Mouse (Mus musculus): Measurements from ENCODE around the gene Rab7b. TPM values are rescaled to one million over a fixed set of nuclear protein-coding genes. Genes with fewer than 3 reads are reported as not detected.

Gene Rab7b
- total and polyA plus RNA-seq, 2 experiments from 2014 or later, result 0.29 to 1.9 TPM

DNA sequence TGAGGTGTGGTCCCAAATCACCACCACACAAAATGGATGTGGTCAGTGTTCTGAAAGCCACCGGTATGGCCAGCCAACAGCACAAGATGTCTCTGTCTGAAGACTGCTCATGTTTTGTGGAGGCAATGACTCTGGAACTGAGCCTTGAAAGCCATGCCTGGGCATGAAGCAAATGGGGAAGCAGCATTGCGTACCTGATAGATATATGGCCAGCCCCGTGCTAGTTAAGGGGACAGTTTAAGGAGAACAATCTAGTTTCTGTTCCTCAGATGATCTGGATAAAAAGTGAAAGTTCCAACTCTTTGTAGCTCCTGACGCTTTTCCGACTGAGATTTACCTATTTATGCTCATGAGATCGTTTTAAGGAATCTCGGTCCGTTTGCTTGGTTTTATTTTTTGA is 17.4 kb upstream of the Rab7b start:
- no peaks in the 10 kb centered on the region for H3K9me3 ChIP-seq (ENCODE audit: low read length)
- 92% methylated on average over 8 of the region's 8 CpGs for WGBS
- no peaks in the 10 kb centered on the region for H3K27me3 ChIP-seq (ENCODE audit: insufficient read depth, low read length)
- no peak for ATAC-seq
- no peak overlapping the region for H3K4me2 ChIP-seq (ENCODE audit: low read depth)
- no peak for TF ChIP-seq CTCF (IDR thresholded peaks at IDR 0.05; ENCODE audit: low read depth)
- no peak overlapping the region for H3K27ac ChIP-seq (ENCODE audit: low read depth, low read length)
- no peak overlapping the region for H3K4me3 ChIP-seq (ENCODE audit: low read depth, low read length)
- no peaks in the 10 kb centered on the region for H3K36me3 ChIP-seq (ENCODE audit: insufficient read depth)
- no peak overlapping the region for H3K9ac ChIP-seq
- H3K4me1 ChIP-seq (ENCODE audit: insufficient read depth), result no peaks in the 10 kb centered on the region
- no peak for DNase-seq

DNA sequence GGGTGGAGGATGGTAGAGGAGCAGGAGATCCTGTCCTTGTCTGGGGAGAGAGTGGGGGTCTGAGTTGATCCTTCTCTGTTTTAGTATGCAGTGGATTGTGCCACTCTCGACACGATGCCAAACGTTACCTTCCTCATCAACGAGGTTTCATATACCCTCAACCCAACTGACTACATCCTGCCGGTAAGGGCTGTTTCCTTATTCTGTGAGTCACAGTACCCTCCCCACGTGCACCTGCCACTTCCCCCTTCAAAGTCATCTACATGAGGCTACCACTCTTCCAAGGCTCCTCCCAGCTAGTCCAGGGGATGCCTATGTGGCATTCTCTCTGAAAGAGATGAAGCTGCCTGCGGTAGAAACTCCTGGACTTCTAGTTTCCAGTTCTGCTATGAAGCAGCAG is 16.1 kb upstream of the Rab7b start:
- Histone ChIP-seq H3K4me1 (ENCODE audit: insufficient read depth) (no peaks in the 10 kb centered on the region), H3K27ac (ENCODE audit: low read depth, low read length) (no peak overlapping the region), H3K9ac (no peak overlapping the region), H3K27me3 (ENCODE audit: insufficient read depth, low read length) (no peaks in the 10 kb centered on the region), H3K36me3 (ENCODE audit: insufficient read depth) (no peaks in the 10 kb centered on the region), H3K4me2 (ENCODE audit: low read depth) (no peak overlapping the region), H3K9me3 (ENCODE audit: low read length) (no peaks in the 10 kb centered on the region), H3K4me3 (ENCODE audit: low read depth, low read length) (no peak overlapping the region)
- ATAC-seq, result no peak
- no peak for TF ChIP-seq CTCF (IDR thresholded peaks at IDR 0.05; ENCODE audit: low read depth)
- 87% methylated on average over 7 of the region's 7 CpGs for WGBS
- DNase-seq, result no peak

DNA sequence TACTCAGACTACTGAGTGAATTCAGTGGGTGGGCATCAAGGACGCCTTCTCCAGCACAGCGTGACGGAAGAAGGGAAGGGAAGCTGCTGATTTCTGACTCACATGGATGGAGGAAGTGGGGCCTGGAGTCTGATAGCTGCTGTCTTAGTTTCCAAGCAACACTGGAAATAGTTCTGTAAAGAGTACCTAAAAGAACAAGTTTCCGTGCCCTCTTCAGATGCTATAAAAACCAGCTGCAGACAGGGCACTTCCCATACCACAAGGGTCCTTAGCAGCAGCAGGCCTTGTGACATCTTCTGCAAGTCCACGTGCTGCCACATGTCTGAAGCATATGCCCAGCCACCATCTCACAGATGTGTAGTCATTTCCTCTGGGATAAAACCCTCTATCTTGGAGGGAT is 8.9 kb upstream of the Rab7b start:
- TF ChIP-seq CTCF (IDR thresholded peaks at IDR 0.05; ENCODE audit: low read depth), result no peak
- WGBS, result 91% methylated on average over 5 of the region's 5 CpGs
- Histone ChIP-seq H3K27me3 (ENCODE audit: insufficient read depth, low read length) (no peaks in the 10 kb centered on the region), H3K4me2 (ENCODE audit: low read depth) (no peak overlapping the region), H3K9me3 (ENCODE audit: low read length) (no peaks in the 10 kb centered on the region), H3K4me1 (ENCODE audit: insufficient read depth) (no peaks in the 10 kb centered on the region), H3K9ac (no peak overlapping the region), H3K36me3 (ENCODE audit: insufficient read depth) (no peaks in the 10 kb centered on the region), H3K4me3 (ENCODE audit: low read depth, low read length) (no peak overlapping the region), H3K27ac (ENCODE audit: low read depth, low read length) (no peak overlapping the region)
- no peak for ATAC-seq
- no peak for DNase-seq

DNA sequence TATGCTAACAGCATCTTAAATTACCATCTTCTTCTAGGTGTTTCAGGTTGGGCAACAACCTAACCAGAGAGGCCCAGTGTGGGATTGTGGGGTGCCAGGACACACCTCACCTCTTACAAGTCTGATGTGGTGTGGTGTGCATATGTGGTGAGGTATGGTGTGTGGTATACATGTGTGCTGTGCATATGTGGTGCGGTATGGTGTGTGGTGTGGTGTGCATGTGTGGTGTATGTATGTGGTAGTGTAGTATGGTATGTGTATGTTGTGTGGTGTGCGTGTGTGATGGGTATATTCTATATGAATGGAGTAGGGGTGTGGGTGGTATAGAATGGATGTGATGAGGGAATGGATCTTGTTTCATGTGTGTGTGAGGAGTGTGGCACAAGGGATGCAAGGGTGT is 756 bp upstream of the Rab7b start:
- Histone ChIP-seq H3K4me1 (ENCODE audit: insufficient read depth) (no peaks in the 10 kb centered on the region), H3K27me3 (ENCODE audit: insufficient read depth, low read length) (no peaks in the 10 kb centered on the region), H3K9ac (no peak overlapping the region), H3K36me3 (ENCODE audit: insufficient read depth) (no peaks in the 10 kb centered on the region), H3K4me2 (ENCODE audit: low read depth) (no peak overlapping the region), H3K9me3 (ENCODE audit: low read length) (no peaks in the 10 kb centered on the region), H3K27ac (ENCODE audit: low read depth, low read length) (no peak overlapping the region), H3K4me3 (ENCODE audit: low read depth, low read length) (no peak overlapping the region)
- 96% methylated on average over 2 of the region's 2 CpGs for WGBS
- no peak for TF ChIP-seq CTCF (IDR thresholded peaks at IDR 0.05; ENCODE audit: low read depth)
- no peak for DNase-seq
- ATAC-seq, result no peak

DNA sequence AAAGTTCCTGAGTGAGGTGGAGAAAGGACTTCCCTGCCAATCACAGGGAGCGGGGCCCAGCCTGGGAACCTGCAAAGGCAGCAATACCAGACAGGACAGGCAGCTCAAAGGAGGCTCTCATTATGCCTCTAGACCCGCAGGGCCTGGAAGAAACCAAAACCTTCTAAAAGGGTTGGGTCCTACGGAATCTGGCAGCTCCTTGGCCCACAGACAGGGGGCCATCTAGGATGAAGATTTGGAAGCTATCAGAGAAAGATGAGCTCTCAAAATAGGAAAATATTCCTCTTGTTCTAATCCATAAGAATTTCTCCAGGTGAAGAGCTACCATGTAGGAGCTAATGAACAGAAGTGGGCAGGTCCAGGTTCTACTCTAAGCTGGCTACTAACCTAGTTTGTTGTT is 521 bp downstream of the Rab7b start:
- Histone ChIP-seq H3K36me3 (ENCODE audit: insufficient read depth) (no peaks in the 10 kb centered on the region), H3K4me3 (ENCODE audit: low read depth, low read length) (no peak overlapping the region), H3K9me3 (ENCODE audit: low read length) (no peaks in the 10 kb centered on the region), H3K27me3 (ENCODE audit: insufficient read depth, low read length) (no peaks in the 10 kb centered on the region), H3K9ac (no peak overlapping the region), H3K4me2 (ENCODE audit: low read depth) (no peak overlapping the region), H3K27ac (ENCODE audit: low read depth, low read length) (no peak overlapping the region), H3K4me1 (ENCODE audit: insufficient read depth) (no peaks in the 10 kb centered on the region)
- DNase-seq (no peak), ATAC-seq (no peak)
- WGBS, result 60% methylated on average over 3 of the region's 3 CpGs
- TF ChIP-seq CTCF (IDR thresholded peaks at IDR 0.05; ENCODE audit: low read depth), result no peak

DNA sequence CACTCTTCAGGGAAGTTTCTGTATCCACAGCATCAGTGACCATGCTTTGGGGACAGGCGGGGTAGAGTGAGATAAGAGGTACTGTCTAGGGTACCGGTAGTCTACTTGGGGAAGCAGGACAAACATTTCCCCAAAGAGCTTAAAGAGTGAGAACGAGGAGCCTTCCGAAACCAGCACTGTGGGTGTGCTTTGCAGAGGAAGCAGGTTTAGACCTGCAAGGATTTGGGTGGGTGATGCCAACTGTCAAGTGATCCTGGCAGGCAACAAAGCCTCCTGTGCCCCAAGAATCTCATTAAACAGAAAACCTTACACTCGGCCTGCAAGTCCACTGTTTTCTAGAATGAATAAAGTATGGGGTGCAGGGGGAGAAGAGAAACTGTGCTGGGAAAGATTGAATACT is 1.4 kb downstream of the Rab7b start:
- H3K9me3 ChIP-seq (ENCODE audit: low read length), result no peaks in the 10 kb centered on the region
- H3K4me2 ChIP-seq (ENCODE audit: low read depth), result no peak overlapping the region
- no peak overlapping the region for H3K9ac ChIP-seq
- H3K27ac ChIP-seq (ENCODE audit: low read depth, low read length), result no peak overlapping the region
- DNase-seq, result no peak
- no peak overlapping the region for H3K4me3 ChIP-seq (ENCODE audit: low read depth, low read length)
- no peak for ATAC-seq
- H3K27me3 ChIP-seq (ENCODE audit: insufficient read depth, low read length), result no peaks in the 10 kb centered on the region
- no peak for TF ChIP-seq CTCF (IDR thresholded peaks at IDR 0.05; ENCODE audit: low read depth)
- no peaks in the 10 kb centered on the region for H3K4me1 ChIP-seq (ENCODE audit: insufficient read depth)
- H3K36me3 ChIP-seq (ENCODE audit: insufficient read depth), result no peaks in the 10 kb centered on the region
- WGBS, result 72% methylated on average over 5 of the region's 5 CpGs

DNA sequence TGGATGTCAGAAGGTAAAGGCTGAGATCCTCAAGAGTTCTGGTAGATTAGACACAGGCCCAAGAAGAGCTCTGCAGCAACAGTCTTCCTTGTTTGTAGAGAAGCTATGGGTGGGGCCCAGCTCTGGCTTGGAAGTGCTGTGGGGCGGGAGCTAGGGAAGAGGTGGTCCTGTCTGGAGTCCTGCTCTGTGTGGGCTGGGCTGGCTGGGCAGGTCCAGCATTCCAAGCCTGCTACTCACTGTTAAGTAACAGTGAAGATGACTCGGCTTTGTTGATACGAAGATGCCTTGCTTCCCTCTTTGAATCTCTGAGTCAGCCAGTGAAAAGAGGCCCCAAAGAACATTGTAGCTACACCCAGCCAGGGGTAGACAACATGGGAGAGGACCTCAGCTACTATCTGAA is 1.9 kb downstream of the Rab7b start:
- H3K4me1 ChIP-seq (ENCODE audit: insufficient read depth), result no peaks in the 10 kb centered on the region
- H3K4me2 ChIP-seq (ENCODE audit: low read depth), result no peak overlapping the region
- no peaks in the 10 kb centered on the region for H3K27me3 ChIP-seq (ENCODE audit: insufficient read depth, low read length)
- ATAC-seq, result no peak
- H3K4me3 ChIP-seq (ENCODE audit: low read depth, low read length), result no peak overlapping the region
- WGBS, result 72% methylated on average over 3 of the region's 3 CpGs
- no peak for TF ChIP-seq CTCF (IDR thresholded peaks at IDR 0.05; ENCODE audit: low read depth)
- no peak overlapping the region for H3K9ac ChIP-seq
- no peaks in the 10 kb centered on the region for H3K36me3 ChIP-seq (ENCODE audit: insufficient read depth)
- no peak for DNase-seq
- no peaks in the 10 kb centered on the region for H3K9me3 ChIP-seq (ENCODE audit: low read length)
- H3K27ac ChIP-seq (ENCODE audit: low read depth, low read length), result no peak overlapping the region

DNA sequence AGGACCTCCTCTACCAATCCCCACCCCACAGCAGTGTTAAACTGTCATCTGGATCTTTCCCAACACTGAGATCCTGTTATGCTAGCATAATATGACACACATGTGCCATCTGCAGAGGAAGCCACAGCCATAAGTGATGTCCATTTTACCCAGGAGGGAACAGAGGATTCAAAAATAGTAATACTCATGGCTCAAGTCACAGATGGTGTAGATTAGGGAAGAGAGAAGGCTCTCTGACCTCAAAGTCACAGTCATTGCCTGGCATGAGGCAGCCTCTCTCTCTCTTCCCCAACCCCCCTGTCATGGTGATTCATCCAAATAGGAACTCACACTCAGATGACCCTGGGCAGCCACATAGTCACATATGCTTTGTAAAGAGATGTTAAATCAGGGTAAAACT is 2.9 kb downstream of the Rab7b start:
- TF ChIP-seq CTCF (IDR thresholded peaks at IDR 0.05; ENCODE audit: low read depth), result no peak
- DNase-seq (no peak), ATAC-seq (no peak)
- no peaks in the 10 kb centered on the region for H3K9me3 ChIP-seq (ENCODE audit: low read length)
- H3K9ac ChIP-seq, result no peak overlapping the region
- H3K4me2 ChIP-seq (ENCODE audit: low read depth), result no peak overlapping the region
- H3K27me3 ChIP-seq (ENCODE audit: insufficient read depth, low read length), result no peaks in the 10 kb centered on the region
- H3K4me3 ChIP-seq (ENCODE audit: low read depth, low read length), result no peak overlapping the region
- H3K36me3 ChIP-seq (ENCODE audit: insufficient read depth), result no peaks in the 10 kb centered on the region
- no peaks in the 10 kb centered on the region for H3K4me1 ChIP-seq (ENCODE audit: insufficient read depth)
- H3K27ac ChIP-seq (ENCODE audit: low read depth, low read length), result no peak overlapping the region
